Mouse (Mus musculus) hindbrain, embryonic 12.5 days (tissue): ENCODE measurements at regions not wholly inside any gene's neighbourhood (a gene's known extent, or its start where the extent isn't known, plus 50 kb on each side); places are given as distances from the start of the nearest gene placed in this dataset.
A peak's percentile ranks its signal among the peaks of the same experiment; 100 is the strongest.

Experiments
- ATAC-seq: fragments of 200-750 bp; cut with Nextera tagmentation; 2 replicates; pipeline ENCODE4 v1.8.0; 2017; ENCODE audit warnings: moderate TSS enrichment; ENCODE audit not compliant: low FRiP score
- H3K27ac ChIP-seq: fragments of 300-500 bp; sonication (generic); 2 replicates; pipeline ENCODE4 v1.5.1; 2016; ENCODE audit warnings: mild to moderate bottlenecking
- H3K27me3 ChIP-seq: fragments of 300-500 bp; sonication (generic); 2 replicates; pipeline ENCODE4 v1.6.1; 2016; ENCODE audit warnings: mild to moderate bottlenecking
- H3K36me3 ChIP-seq: fragments of 300-500 bp; sonication (generic); 2 replicates; pipeline ENCODE4 v1.6.1; 2016; ENCODE audit warnings: mild to moderate bottlenecking
- H3K4me1 ChIP-seq: fragments of 300-500 bp; sonication (generic); 2 replicates; pipeline ENCODE4 v1.6.1; 2016
- H3K4me2 ChIP-seq: fragments of 300-500 bp; sonication (generic); replicated peaks from 2 replicates; pipeline ENCODE4 v1.6.1; 2016; ENCODE audit warnings: mild to moderate bottlenecking
- H3K4me3 ChIP-seq: fragments of 300-500 bp; sonication (generic); 2 replicates; pipeline ENCODE4 v1.5.1; 2016; ENCODE audit warnings: mild to moderate bottlenecking
- H3K9ac ChIP-seq: fragments of 300-500 bp; sonication (generic); 2 replicates; pipeline ENCODE4 v1.6.1; 2016; ENCODE audit warnings: mild to moderate bottlenecking, moderate library complexity
- H3K9me3 ChIP-seq: fragments of 300-500 bp; sonication (generic); replicated peaks from 2 replicates; pipeline ENCODE4 v1.6.1; 2016; ENCODE audit warnings: mild to moderate bottlenecking
- WGBS: fragments of 180-500 bp; shearing (Covaris S2); methylation state at CpG from one replicate; pipeline ENCODE4 v1.1.7; 2016; 5-methylcytosine and 5-hydroxymethylcytosine counted together

DNA sequence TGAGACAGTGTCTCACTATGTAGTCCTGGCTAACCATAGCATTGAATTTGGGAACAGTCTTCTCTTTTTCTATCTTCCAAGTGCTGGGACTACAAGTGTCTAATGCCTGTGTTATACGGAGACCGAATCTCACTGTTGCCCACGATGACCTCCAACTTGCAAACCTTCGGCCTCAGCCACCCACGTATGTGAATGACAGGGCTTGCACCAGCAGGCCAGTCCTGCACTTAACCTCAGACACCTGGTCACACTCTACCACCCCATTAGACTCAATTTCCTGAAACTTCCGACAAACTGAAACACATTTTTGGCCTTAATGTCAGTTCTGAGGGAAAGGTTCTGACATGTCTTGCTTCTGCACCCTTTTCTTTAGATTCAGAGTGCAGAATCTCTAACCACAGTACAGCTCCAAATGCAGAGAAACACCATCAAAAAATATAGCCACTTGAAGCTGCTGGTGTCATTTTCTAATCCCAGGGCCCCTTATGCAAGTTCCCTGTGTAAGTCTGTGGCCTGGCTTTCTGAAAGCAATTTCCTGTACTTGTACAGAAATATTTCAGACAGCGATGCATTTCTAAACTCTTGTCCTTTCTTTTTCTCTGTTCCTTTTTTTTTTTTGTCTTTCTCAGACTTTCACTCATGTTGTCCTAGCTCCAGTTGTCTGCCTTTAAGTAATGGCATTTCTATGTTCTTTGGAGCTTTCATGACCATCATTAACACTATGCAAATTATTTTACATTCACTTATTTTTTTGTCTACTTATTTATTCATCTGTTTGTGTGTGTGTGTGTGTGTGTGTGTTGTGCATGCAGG, 97.8 kb downstream of the Tmsb4x start:
- H3K27ac ChIP-seq, result no peak overlapping the region
- no peaks in the 10 kb centered on the region for H3K36me3 ChIP-seq
- WGBS, result 85% methylated on average over 7 of the region's 7 CpGs
- H3K9me3 ChIP-seq, result no peaks in the 10 kb centered on the region
- no peak overlapping the region for H3K4me3 ChIP-seq
- H3K4me1 ChIP-seq, result no peaks in the 10 kb centered on the region
- no peak for ATAC-seq
- H3K9ac ChIP-seq, result no peak overlapping the region
- peaks cover 42% of the 10 kb centered on the region for H3K27me3 ChIP-seq
- no peak overlapping the region for H3K4me2 ChIP-seq

DNA sequence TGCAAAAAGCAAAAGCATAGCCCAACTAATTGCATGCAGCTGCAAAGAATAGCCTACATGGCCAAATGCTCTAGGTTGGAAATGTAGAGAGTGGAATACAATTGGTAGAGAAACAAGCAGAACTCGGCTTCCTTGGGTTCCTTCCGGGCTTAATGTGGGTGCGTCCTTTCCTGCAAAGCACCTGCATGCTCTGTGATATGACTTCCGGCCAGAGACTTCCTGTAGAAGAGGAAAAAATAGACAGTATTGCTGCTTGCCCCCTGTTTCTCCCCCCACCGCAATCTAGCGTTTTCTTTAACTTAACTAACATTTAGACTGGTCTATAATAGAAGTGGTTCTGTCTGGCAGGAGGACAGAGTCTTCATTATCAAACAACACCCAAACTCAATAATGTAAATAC, 100.8 kb downstream of the Tmsb4x start:
- 90% methylated on average over 6 of the region's 6 CpGs for WGBS
- no peaks in the 10 kb centered on the region for H3K9me3 ChIP-seq
- no peak for ATAC-seq
- H3K4me2 ChIP-seq, result no peak overlapping the region
- H3K9ac ChIP-seq, result no peak overlapping the region
- no peaks in the 10 kb centered on the region for H3K4me1 ChIP-seq
- H3K36me3 ChIP-seq, result no peaks in the 10 kb centered on the region
- H3K27ac ChIP-seq, result no peak overlapping the region
- peaks cover 42% of the 10 kb centered on the region for H3K27me3 ChIP-seq
- H3K4me3 ChIP-seq, result no peak overlapping the region

DNA sequence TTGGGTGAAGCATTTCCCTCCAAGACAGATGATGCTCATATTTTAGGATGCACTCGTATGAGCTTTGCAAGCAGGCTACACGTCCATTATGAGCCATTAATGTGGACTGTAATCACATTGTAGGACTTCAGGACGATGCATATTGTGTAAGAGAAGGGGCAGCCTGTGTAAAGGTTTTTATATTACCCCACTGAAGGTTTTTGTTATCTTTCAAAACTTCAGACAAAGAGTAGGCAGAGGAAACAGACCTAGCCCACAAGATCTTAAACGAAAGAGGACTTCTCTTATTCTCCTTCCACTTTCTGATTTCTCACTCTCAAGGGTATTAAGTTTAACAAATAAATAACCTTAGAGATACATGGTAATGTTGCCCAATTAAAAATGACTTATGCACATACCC, 101.6 kb downstream of the Tmsb4x start:
- Histone ChIP-seq H3K4me2 (no peak overlapping the region), H3K27ac (no peak overlapping the region), H3K27me3 (peaks cover 44% of the 10 kb centered on the region), H3K36me3 (no peaks in the 10 kb centered on the region), H3K4me3 (no peak overlapping the region), H3K4me1 (no peaks in the 10 kb centered on the region), H3K9ac (no peak overlapping the region), H3K9me3 (no peaks in the 10 kb centered on the region)
- ATAC-seq, result no peak
- WGBS, result 74% methylated on average over 4 of the region's 4 CpGs

DNA sequence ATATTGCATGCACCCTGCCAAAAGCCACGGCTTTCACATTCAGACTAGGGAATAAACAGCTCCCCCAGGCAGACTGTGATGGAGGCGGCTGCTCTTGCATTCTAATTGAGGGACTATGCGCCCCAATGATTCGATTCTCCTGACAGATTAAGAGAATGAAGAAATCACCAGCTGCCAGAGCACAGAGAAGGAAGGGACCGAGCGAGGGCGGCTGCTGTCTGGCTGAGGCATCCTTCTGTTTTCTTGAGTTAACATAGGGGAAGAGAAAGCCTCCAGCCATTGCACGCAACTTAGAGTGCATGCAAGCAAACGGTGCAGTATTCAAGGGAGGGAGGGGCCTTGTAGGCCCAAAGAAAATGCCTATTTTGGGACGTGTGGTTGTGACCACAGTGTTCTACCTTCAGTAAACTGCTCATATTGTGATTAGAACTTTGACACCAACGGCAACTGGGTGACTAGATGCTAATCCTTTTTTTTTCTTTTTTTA, 103.1 kb downstream of the Tmsb4x start:
- peak overlapping the region; percentile 17; the same call in 1 of the 2 replicates for H3K27ac ChIP-seq
- no peaks in the 10 kb centered on the region for H3K9me3 ChIP-seq
- 60% methylated on average over 11 of the region's 11 CpGs for WGBS
- H3K4me1 ChIP-seq, result no peaks in the 10 kb centered on the region
- no peak overlapping the region for H3K9ac ChIP-seq
- no peak overlapping the region for H3K4me3 ChIP-seq
- peak; percentile 74 for ATAC-seq
- no peak overlapping the region for H3K4me2 ChIP-seq
- no peaks in the 10 kb centered on the region for H3K36me3 ChIP-seq
- H3K27me3 ChIP-seq, result peaks cover 40% of the 10 kb centered on the region

DNA sequence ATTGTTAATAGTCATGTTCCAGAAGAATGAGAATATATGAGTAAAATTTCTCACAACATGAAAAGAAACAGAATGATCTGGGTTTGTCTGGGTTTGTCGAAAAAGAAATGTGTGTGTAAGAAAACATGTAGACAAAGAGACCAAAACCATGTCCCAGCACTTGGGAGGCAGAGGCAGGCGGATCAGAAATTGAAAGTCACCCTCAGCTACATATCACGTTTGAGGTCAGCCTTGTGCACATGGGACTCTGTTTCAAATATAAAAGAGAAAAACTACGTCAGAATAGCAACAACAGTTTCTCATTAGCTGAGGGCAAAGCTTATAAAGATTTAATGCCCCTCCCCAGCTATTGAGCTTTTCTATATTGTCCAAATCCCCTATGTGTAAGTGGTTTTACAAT, 103.8 kb downstream of the Tmsb4x start:
- Histone ChIP-seq H3K9me3 (no peaks in the 10 kb centered on the region), H3K27me3 (peaks cover 37% of the 10 kb centered on the region), H3K4me3 (no peak overlapping the region), H3K27ac (no peak overlapping the region), H3K4me2 (no peak overlapping the region), H3K36me3 (no peaks in the 10 kb centered on the region), H3K4me1 (no peaks in the 10 kb centered on the region), H3K9ac (no peak overlapping the region)
- ATAC-seq, result peak; percentile 13; the same call in 1 of the 2 replicates
- WGBS, result 67% methylated on average over 4 of the region's 4 CpGs

DNA sequence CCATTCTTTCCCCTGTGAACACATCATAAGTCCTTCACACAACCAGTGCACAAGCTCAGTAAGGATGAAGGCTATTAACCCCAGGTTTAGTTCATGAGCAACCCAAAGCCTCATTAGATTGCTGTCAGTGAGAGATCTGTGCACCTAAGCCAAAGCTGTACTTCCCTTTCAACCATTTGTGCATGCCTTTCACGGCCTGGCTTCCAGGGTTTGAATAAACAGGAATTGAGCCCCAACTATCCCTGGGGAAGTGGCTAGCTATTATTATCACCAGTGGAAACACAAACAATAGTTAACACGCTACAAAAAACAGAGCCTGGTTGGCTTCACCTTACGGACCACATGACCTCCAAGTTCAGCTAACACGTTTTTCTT, 104.9 kb downstream of the Tmsb4x start:
- H3K4me3 ChIP-seq, result no peak overlapping the region
- ATAC-seq, result no peak
- H3K27me3 ChIP-seq, result peaks cover 43% of the 10 kb centered on the region
- H3K9ac ChIP-seq, result no peak overlapping the region
- H3K36me3 ChIP-seq, result no peaks in the 10 kb centered on the region
- WGBS, result 49% methylated on average over 4 of the region's 4 CpGs
- no peaks in the 10 kb centered on the region for H3K9me3 ChIP-seq
- no peaks in the 10 kb centered on the region for H3K4me1 ChIP-seq
- H3K27ac ChIP-seq, result no peak overlapping the region
- no peak overlapping the region for H3K4me2 ChIP-seq

DNA sequence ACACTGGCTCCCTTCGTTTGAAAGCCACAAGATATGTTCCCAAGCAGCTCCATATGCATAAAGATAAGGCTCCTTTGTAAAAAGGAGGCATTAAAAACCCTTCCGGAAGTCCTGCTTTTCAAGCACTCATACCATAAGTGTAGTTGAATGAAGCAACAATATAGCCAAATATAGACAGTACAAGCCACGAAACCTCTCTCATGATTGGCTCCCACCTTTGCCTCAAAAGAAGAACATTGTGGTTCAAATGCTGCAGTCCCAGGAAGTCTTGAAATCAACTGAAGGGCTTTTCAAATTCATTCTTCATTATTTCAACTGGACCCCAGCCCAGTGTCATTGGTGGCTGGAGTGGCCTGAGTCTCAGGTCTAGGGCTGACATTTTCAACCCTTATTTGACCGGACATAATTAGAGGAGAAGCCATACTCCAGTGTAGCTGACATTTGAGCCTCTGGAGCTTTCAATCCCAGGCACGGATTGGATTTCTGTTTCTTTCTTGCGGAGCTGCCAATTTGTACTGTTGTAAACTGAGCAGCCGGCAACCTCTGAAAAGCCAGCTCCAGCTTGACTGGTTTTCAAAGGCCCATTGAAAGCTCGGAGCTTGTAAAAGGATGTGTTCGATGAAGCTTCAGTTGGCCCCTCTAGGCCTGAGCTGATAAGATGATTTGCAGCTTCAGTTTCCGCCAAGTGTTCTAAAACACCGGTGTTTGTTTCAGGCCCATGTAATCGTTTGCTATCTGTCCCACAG, 105.4 kb downstream of the Tmsb4x start:
- Histone ChIP-seq H3K36me3 (no peaks in the 10 kb centered on the region), H3K4me3 (no peak overlapping the region), H3K27me3 (peaks cover 43% of the 10 kb centered on the region), H3K4me2 (no peak overlapping the region), H3K27ac (0 out of 2 replicates have a peak overlapping the region, but pooled peaks have one; percentile 17), H3K9me3 (no peaks in the 10 kb centered on the region), H3K4me1 (no peaks in the 10 kb centered on the region), H3K9ac (no peak overlapping the region)
- ATAC-seq, result no peak
- 49% methylated on average over 12 of the region's 12 CpGs for WGBS

DNA sequence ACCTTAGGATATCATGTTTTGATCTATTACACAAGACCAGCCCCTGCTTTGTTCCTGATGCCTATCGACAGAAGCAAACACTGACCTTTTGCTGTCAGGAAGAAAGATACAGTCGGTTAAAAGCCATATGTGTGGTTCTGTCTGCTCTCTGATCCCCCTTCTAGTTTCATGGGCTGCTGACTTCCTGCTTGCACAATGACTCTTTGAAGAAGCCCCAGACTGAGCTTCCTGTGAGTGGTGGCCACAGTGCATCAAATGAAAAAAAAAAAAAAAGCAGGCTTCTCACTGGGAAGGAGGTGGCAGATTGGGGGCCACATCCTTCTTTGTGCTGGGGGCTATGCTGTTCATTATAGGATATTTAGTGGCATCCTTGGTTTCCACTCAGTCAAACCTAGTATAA, 107.2 kb downstream of the Tmsb4x start:
- Histone ChIP-seq H3K36me3 (no peaks in the 10 kb centered on the region), H3K4me3 (no peak overlapping the region), H3K4me2 (no peak overlapping the region), H3K27ac (no peak overlapping the region), H3K27me3 (peaks cover 28% of the 10 kb centered on the region), H3K4me1 (no peaks in the 10 kb centered on the region), H3K9ac (no peak overlapping the region), H3K9me3 (no peaks in the 10 kb centered on the region)
- 81% methylated on average over 2 of the region's 2 CpGs for WGBS
- no peak for ATAC-seq

DNA sequence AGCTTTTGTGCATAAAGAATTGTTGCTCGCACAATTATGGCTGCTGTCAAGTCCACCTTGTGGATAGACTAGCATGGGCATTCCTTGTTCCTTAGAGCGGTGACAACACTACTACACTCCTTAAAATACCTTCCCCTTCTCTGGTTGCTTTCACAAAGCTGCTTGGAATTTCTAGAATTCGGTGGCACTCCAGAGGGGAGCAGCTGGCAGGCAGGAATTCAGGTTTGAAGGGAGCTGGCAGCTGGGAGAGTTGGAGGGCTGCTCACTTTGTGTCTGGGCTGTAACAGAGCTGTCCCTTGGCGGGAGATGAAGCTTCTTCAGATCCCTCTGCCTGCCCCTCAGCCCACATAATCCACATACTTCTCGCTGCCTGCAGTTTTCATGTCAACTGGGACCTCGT, 109.7 kb downstream of the Tmsb4x start:
- Histone ChIP-seq H3K27me3 (peaks cover 25% of the 10 kb centered on the region), H3K4me3 (no peak overlapping the region), H3K27ac (no peak overlapping the region), H3K9ac (no peak overlapping the region), H3K9me3 (no peaks in the 10 kb centered on the region), H3K36me3 (no peaks in the 10 kb centered on the region), H3K4me2 (no peak overlapping the region), H3K4me1 (no peaks in the 10 kb centered on the region)
- ATAC-seq, result no peak
- 52% methylated on average over 6 of the region's 6 CpGs for WGBS

DNA sequence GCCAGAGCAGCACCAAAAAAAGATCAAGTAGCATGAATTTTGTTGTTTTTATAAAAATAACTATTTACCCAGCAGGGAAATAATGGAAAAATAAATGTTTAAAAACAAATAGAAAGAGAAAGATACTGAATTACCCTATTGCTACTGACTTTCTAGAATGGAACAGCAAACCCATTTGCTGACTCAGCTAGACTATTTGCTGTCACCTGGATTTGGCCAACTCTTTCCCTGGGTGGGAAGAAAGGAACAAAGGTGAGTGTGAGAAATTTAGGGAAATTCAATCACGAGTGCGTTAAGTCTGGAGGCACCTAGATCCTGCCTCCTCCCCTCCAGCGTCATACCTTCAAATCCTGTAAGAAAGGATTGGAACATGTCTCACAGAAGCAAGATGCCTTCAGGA, 110.2 kb downstream of the Tmsb4x start:
- H3K27ac ChIP-seq, result no peak overlapping the region
- no peaks in the 10 kb centered on the region for H3K9me3 ChIP-seq
- no peak overlapping the region for H3K4me2 ChIP-seq
- no peak overlapping the region for H3K4me3 ChIP-seq
- H3K9ac ChIP-seq, result no peak overlapping the region
- peaks cover 21% of the 10 kb centered on the region for H3K27me3 ChIP-seq
- no peak for ATAC-seq
- no peaks in the 10 kb centered on the region for H3K36me3 ChIP-seq
- 72% methylated on average over 3 of the region's 3 CpGs for whole genome bisulfite sequencing
- no peaks in the 10 kb centered on the region for H3K4me1 ChIP-seq

DNA sequence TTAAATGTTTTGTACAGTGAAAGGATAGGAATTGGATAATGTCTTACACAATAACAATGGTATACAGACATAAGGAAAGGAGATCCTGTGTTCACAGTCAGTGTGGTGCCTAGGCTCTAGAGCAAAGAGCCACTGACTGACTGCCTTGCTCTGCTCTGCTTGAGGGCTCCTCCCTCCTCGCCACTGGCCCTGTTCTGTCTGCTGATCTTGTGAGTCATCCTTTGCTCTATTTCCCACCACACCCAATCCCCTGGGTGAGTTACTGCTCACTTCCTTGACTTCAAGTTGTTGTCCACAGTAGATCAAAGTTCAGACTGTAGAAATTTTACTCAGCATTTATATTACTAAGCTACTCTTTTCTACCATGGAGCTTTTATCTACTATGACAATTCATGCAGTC, 117.3 kb downstream of the Tmsb4x start:
- Histone ChIP-seq H3K9me3 (no peaks in the 10 kb centered on the region), H3K4me2 (no peak overlapping the region), H3K27me3 (peaks cover 18% of the 10 kb centered on the region), H3K4me1 (no peaks in the 10 kb centered on the region), H3K36me3 (no peaks in the 10 kb centered on the region), H3K9ac (no peak overlapping the region), H3K4me3 (no peak overlapping the region), H3K27ac (no peak overlapping the region)
- 73% methylated on average over 1 of the region's 1 CpGs for WGBS
- ATAC-seq, result no peak

DNA sequence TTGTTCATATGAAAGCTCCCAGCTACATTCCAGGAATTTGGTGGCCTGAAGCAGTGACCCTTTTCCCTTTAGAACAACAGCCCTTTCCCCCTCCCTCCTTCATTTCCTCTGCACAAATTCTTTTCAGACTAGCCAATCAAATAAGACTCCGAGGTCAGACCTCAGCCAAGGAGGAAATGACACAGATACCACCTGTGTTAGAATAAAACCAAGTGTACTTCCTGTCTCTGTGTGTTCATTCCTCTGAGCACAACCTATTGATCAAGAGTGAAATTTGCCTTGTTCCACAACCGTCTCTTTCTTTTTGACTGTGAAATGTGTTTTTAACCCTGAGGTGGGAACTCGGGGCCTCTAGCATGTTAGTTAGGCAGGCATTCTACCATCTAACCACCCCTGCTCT, 120.2 kb downstream of the Tmsb4x start:
- H3K4me3 ChIP-seq, result no peak overlapping the region
- peaks cover 16% of the 10 kb centered on the region for H3K27me3 ChIP-seq
- H3K4me1 ChIP-seq, result no peaks in the 10 kb centered on the region
- no peak overlapping the region for H3K4me2 ChIP-seq
- H3K9ac ChIP-seq, result no peak overlapping the region
- no peaks in the 10 kb centered on the region for H3K9me3 ChIP-seq
- ATAC-seq, result no peak
- no peaks in the 10 kb centered on the region for H3K36me3 ChIP-seq
- H3K27ac ChIP-seq, result no peak overlapping the region
- 49% methylated on average over 3 of the region's 3 CpGs for WGBS

DNA sequence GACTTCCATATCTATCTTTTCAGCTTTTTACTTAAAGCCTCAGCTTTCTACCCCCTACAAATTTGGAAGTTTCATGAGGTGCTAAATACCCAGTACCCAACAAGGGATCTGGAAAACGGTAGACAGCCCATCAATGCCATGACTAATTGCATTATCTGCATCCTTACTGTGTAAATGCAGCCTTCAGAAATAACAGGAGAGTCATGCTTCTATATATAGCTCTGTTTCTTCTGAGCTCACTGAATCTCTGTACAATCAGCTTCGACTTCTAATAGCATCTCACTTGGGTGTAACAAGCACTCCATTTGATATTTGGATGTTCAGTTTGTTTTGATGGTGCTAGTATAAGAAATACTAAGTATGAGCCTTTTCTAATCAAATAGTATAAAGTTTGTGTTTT, 120.7 kb downstream of the Tmsb4x start:
- Histone ChIP-seq H3K27ac (no peak overlapping the region), H3K4me1 (no peaks in the 10 kb centered on the region), H3K27me3 (peaks cover 16% of the 10 kb centered on the region), H3K36me3 (no peaks in the 10 kb centered on the region), H3K4me2 (no peak overlapping the region), H3K9ac (no peak overlapping the region), H3K4me3 (no peak overlapping the region), H3K9me3 (no peaks in the 10 kb centered on the region)
- ATAC-seq, result no peak
- WGBS, result 35% methylated on average over 2 of the region's 2 CpGs
